Mouse (Mus musculus): Measurements from ENCODE around the gene Fetub.

DNA sequence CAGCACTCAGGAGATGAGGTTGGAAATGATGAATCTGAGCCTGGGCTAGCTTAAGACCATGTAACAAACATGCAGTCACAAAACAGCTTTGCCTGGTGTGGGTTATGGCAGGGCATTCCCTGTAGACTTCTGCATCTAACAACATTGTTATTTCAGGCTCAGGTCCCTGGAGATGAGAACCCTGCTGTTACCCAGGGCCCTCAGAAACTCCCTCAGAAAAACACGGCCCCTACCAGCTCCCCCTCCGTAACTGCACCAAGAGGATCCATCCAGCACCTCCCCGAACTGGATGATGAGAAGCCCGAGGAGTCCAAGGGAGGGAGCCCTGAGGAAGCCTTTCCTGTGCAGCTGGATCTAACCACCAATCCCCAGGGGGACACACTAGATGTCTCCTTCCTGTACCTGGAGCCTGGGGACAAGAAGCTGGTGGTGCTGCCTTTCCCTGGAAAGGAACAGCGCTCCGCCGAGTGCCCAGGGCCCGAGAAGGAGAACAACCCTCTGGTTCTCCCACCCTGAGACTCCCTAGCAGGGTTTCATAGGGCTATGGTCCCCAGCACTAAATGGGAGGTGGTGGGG is 21.1 kb downstream of the Fetub start:
- TF ChIP-seq POLR2A (IDR thresholded peaks at IDR 0.05; ENCODE audit: borderline replicate concordance, low read depth, low read length) (no peak), CTCF (IDR thresholded peaks at IDR 0.05; ENCODE audit: low read depth, low read length) (no peak)
